Mouse (Mus musculus): ENCODE measurements around the gene Nr1d1.

GRCm38 (mm10) chr11:98797306-98797705 lies 22.2 kb upstream of the Nr1d1 start:
- no peak for TF ChIP-seq CTCF (IDR thresholded peaks at IDR 0.05)
- TF ChIP-seq EP300 (IDR thresholded peaks at IDR 0.05) = no peak
